Mouse (Mus musculus): ENCODE data around the gene Slc36a2.

GRCm38 (mm10) chr11:55141502-55141901, 43.4 kb downstream of the Slc36a2 start:
- TF ChIP-seq CTCF (IDR thresholded peaks at IDR 0.05; ENCODE audit: low read depth, low read length) (no peak), POLR2A (IDR thresholded peaks at IDR 0.05; ENCODE audit: borderline replicate concordance, low read depth, low read length) (no peak)

All from bone marrow macrophage, adult 2 months (primary cell).